Mouse (Mus musculus): Measurements from ENCODE around the gene Mical3. TPM values are rescaled to one million over a fixed set of nuclear protein-coding genes. Genes with fewer than 3 reads are reported as not detected.
A peak's percentile ranks its signal among the peaks of the same experiment; 100 is the strongest.

Gene Mical3
- polyA plus RNA-seq, 2 experiments from 2014 or later = 7.1 to 9.1 TPM

GRCm38 (mm10) chr6:121109181-121109981, 21.4 kb downstream of the Mical3 start:
- peak; percentile 20 for ATAC-seq

- ATAC-seq = no peak
Observed at GRCm38 (mm10) chr6:121108075-121108474, 22.7 kb downstream of the Mical3 start.

- ATAC-seq = no peak
Observed at GRCm38 (mm10) chr6:121106711-121107405, 23.9 kb downstream of the Mical3 start.

GRCm38 (mm10) chr6:121105726-121106125, 25.1 kb downstream of the Mical3 start:
- no peak for ATAC-seq

GRCm38 (mm10) chr6:121103406-121104171, 27.2 kb downstream of the Mical3 start:
- ATAC-seq = peak; percentile 43

- no peak for ATAC-seq
Observed at GRCm38 (mm10) chr6:121102941-121103340, 27.9 kb downstream of the Mical3 start.

GRCm38 (mm10) chr6:121102084-121102483, 28.7 kb downstream of the Mical3 start:
- ATAC-seq = no peak

GRCm38 (mm10) chr6:121101201-121101600, 29.6 kb downstream of the Mical3 start:
- no peak for ATAC-seq

- no peak for ATAC-seq
Observed at GRCm38 (mm10) chr6:121099831-121100230, 31.0 kb downstream of the Mical3 start.

GRCm38 (mm10) chr6:121099228-121099608, 31.6 kb downstream of the Mical3 start:
- no peak for ATAC-seq

GRCm38 (mm10) chr6:121098511-121099227, 32.1 kb downstream of the Mical3 start:
- no peak for ATAC-seq

GRCm38 (mm10) chr6:121098109-121098508, 32.7 kb downstream of the Mical3 start:
- no peak for ATAC-seq

- ATAC-seq = no peak
Observed at GRCm38 (mm10) chr6:121096862-121097261, 33.9 kb downstream of the Mical3 start.

- ATAC-seq = no peak
Observed at GRCm38 (mm10) chr6:121096390-121096789, 34.4 kb downstream of the Mical3 start.

- no peak for ATAC-seq
Observed at GRCm38 (mm10) chr6:121093662-121094408, 37.0 kb downstream of the Mical3 start.

GRCm38 (mm10) chr6:121090786-121091185, 40.0 kb downstream of the Mical3 start:
- no peak for ATAC-seq

GRCm38 (mm10) chr6:121087586-121088245, 43.1 kb downstream of the Mical3 start:
- no peak for ATAC-seq

GRCm38 (mm10) chr6:121087127-121087526, 43.7 kb downstream of the Mical3 start:
- ATAC-seq = no peak

- ATAC-seq = no peak
Observed at GRCm38 (mm10) chr6:121086226-121086625, 44.6 kb downstream of the Mical3 start.

GRCm38 (mm10) chr6:121084050-121084480, 46.7 kb downstream of the Mical3 start:
- ATAC-seq = no peak

- no peak for ATAC-seq
Observed at GRCm38 (mm10) chr6:121082094-121082473, 48.7 kb downstream of the Mical3 start.

Measured in activated CD4-positive, CD25-positive, alpha-beta regulatory T cell, adult 4 months (primary cell).